Mouse (Mus musculus) adrenal gland, postnatal 25 days (tissue): ENCODE results near the gene Igf1r. TPM values are rescaled to one million over a fixed set of nuclear protein-coding genes. Genes with fewer than 3 reads are reported as not detected.

Experiments used
- DNase-seq: peaks from one replicate; pipeline ENCODE4 v3.0.0; 2021; ENCODE audit warnings: mixed read lengths
- long read RNA-seq: library from polyadenylated mRNA; stranded (forward); transcript quantifications from one replicate; pipeline ENCODE4 v2.0.0, GENCODE M21; 2021
- total RNA-seq: library from RNA; stranded (reverse); gene quantifications from 2 replicates; pipeline ENCODE4 v1.2.3, GENCODE M21; 2021

Igf1r gene
- total RNA-seq: 102 and 104 TPM in 2 replicates
- long read RNA-seq, full-length matches to known transcripts: 3 of 12 reads
- long read RNA-seq, partial matches to known transcripts: 4 of 12 reads
- long read RNA-seq, other reads (novel, unspliced or antisense): 5 of 12 reads

GRCm38 (mm10) chr7:67952777-67953700, at the start of gene Igf1r:
Gene Igf1r (plus strand): TSS chr7:67952827.
- DNase-seq: peak; percentile 57

GRCm38 (mm10) chr7:67906358-67906757, 46.3 kb upstream of the Igf1r start:
- no peak for DNase-seq

- no peak for DNase-seq
These were observed 44.7 kb upstream of the Igf1r start for GRCm38 (mm10) chr7:67907786-67908400.

GRCm38 (mm10) chr7:67910528-67910927, 42.1 kb upstream of the Igf1r start:
- DNase-seq: no peak

- no peak for DNase-seq
These were observed 41.7 kb upstream of the Igf1r start for GRCm38 (mm10) chr7:67910947-67911346.

GRCm38 (mm10) chr7:67911841-67912240, 40.8 kb upstream of the Igf1r start:
- DNase-seq: no peak

GRCm38 (mm10) chr7:67916960-67917359, 35.7 kb upstream of the Igf1r start:
- DNase-seq: no peak

GRCm38 (mm10) chr7:67917753-67918152, 34.9 kb upstream of the Igf1r start:
- no peak for DNase-seq

- DNase-seq: no peak
These were observed 33.2 kb upstream of the Igf1r start for GRCm38 (mm10) chr7:67919467-67919866.

GRCm38 (mm10) chr7:67924215-67924614, 28.4 kb upstream of the Igf1r start:
- DNase-seq: no peak

- DNase-seq: no peak
These were observed 22.5 kb upstream of the Igf1r start for GRCm38 (mm10) chr7:67930132-67930531.

- no peak for DNase-seq
These were observed 15.8 kb upstream of the Igf1r start for GRCm38 (mm10) chr7:67936801-67937200.

GRCm38 (mm10) chr7:67943805-67944204, 8.8 kb upstream of the Igf1r start:
- DNase-seq: no peak

- DNase-seq: no peak
These were observed 5.7 kb upstream of the Igf1r start for GRCm38 (mm10) chr7:67946901-67947300.

- DNase-seq: no peak
These were observed 2.2 kb upstream of the Igf1r start for GRCm38 (mm10) chr7:67950346-67950814.

- DNase-seq: peak; percentile 86
These were observed 1.7 kb upstream of the Igf1r start for GRCm38 (mm10) chr7:67950815-67951531.

GRCm38 (mm10) chr7:67951532-67952035, 1.0 kb upstream of the Igf1r start:
- peak; percentile 96 for DNase-seq

- peak; percentile 86 for DNase-seq
These were observed 468 bp upstream of the Igf1r start for GRCm38 (mm10) chr7:67952036-67952681.

GRCm38 (mm10) chr7:67953764-67954242, 1.2 kb downstream of the Igf1r start:
- peak; percentile 50 for DNase-seq

GRCm38 (mm10) chr7:67954591-67955185, 2.1 kb downstream of the Igf1r start:
- DNase-seq: no peak

- no peak for DNase-seq
These were observed 2.6 kb downstream of the Igf1r start for GRCm38 (mm10) chr7:67955276-67955675.
